Mouse (Mus musculus) limb, embryonic 12.5 days (tissue): ENCODE results near the gene Tmem9. TPM values are rescaled to one million over a fixed set of nuclear protein-coding genes. Genes with fewer than 3 reads are reported as not detected.

Source experiments
- ATAC-seq: fragments of 200-750 bp; cut with Nextera tagmentation; 2 replicates; pipeline ENCODE4 v1.8.0; 2017; ENCODE audit warnings: low read depth, moderate TSS enrichment; ENCODE audit not compliant: insufficient number of reproducible peaks, insufficient read depth, low FRiP score, low TSS enrichment
- H3K27ac ChIP-seq: fragments of 300-500 bp; sonication (generic); 2 replicates; pipeline ENCODE4 v1.5.1; 2016; ENCODE audit warnings: mild to moderate bottlenecking, moderate library complexity
- H3K27me3 ChIP-seq: fragments of 300-500 bp; sonication (generic); 2 replicates; pipeline ENCODE4 v1.6.1; 2016; ENCODE audit warnings: mild to moderate bottlenecking, moderate library complexity
- H3K36me3 ChIP-seq: fragments of 300-500 bp; sonication (generic); 2 replicates; pipeline ENCODE4 v1.6.1; 2016; ENCODE audit warnings: mild to moderate bottlenecking, moderate library complexity
- H3K4me1 ChIP-seq: fragments of 300-500 bp; sonication (generic); replicated peaks from 2 replicates; pipeline ENCODE4 v1.6.1; 2016
- H3K4me2 ChIP-seq: fragments of 300-500 bp; sonication (generic); 2 replicates; pipeline ENCODE4 v1.6.1; 2016; ENCODE audit warnings: mild to moderate bottlenecking, moderate library complexity
- H3K4me3 ChIP-seq: fragments of 300-500 bp; sonication (generic); replicated peaks from 2 replicates; pipeline ENCODE4 v1.5.1; 2016; ENCODE audit warnings: mild to moderate bottlenecking
- H3K9ac ChIP-seq: fragments of 300-500 bp; sonication (generic); replicated peaks from 2 replicates; pipeline ENCODE4 v1.6.1; 2016; ENCODE audit warnings: mild to moderate bottlenecking, moderate library complexity
- H3K9me3 ChIP-seq: fragments of 300-500 bp; sonication (generic); 2 replicates; pipeline ENCODE4 v1.6.1; 2016; ENCODE audit warnings: mild to moderate bottlenecking, moderate library complexity
- WGBS: fragments of 180-500 bp; shearing (Covaris S2); methylation state at CpG from one replicate; pipeline ENCODE4 v1.1.7; 2016; 5-methylcytosine and 5-hydroxymethylcytosine counted together
- polyA plus RNA-seq: library from polyadenylated mRNA; unstranded; fragments of >200 nt; fragmentation: Nextera tagmentation; extraction: Ambion mirVana; gene quantifications from 2 replicates; pipeline ENCODE4 v1.2.1, GENCODE M21; 2016

Tmem9 gene
- polyA plus RNA-seq, 1 experiment from 2014 or later: 173 TPM

DNA sequence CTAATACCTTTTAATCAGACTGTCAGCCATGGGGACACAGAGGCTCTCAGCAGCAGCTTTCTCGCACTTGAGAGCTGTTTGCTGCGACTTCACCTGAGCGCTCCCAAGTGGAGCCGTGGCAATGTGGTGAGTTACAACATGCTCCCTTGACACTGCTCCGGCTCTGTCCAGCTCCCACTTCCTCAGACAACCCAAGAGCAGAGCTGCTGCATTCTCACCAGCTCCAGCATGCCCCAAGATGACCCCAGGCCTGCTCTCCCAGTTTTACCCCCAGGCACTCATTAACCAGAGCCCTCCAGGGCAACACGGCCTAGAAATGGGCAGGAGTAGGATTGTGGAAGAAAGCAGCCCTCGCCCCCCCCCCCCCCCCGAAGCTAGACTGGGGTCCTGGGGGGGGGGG is 23.7 kb downstream of the Tmem9 start:
- Histone ChIP-seq H3K27ac (no peak overlapping the region), H3K4me1 (peaks cover 20% of the 10 kb centered on the region), H3K4me2 (no peak overlapping the region), H3K9me3 (no peaks in the 10 kb centered on the region), H3K4me3 (no peak overlapping the region), H3K36me3 (peaks cover 93% of the 10 kb centered on the region), H3K27me3 (no peaks in the 10 kb centered on the region), H3K9ac (no peak overlapping the region)
- 75% methylated on average over 6 of the region's 8 CpGs for WGBS
- no peak for ATAC-seq

GRCm38 (mm10) chr1:136032961-136033360 is 25.0 kb downstream of the Tmem9 start:
- Histone ChIP-seq H3K36me3 (peaks cover 81% of the 10 kb centered on the region), H3K27me3 (no peaks in the 10 kb centered on the region), H3K9ac (no peak overlapping the region), H3K4me1 (peaks cover 20% of the 10 kb centered on the region), H3K27ac (no peak overlapping the region), H3K9me3 (no peaks in the 10 kb centered on the region), H3K4me2 (no peak overlapping the region), H3K4me3 (no peak overlapping the region)
- 46% methylated on average over 7 of the region's 7 CpGs for WGBS
- ATAC-seq: no peak

GRCm38 (mm10) chr1:136038746-136039538 is 31.0 kb downstream of the Tmem9 start:
- peaks cover 16% of the 10 kb centered on the region for H3K4me1 ChIP-seq
- no peaks in the 10 kb centered on the region for H3K9me3 ChIP-seq
- H3K9ac ChIP-seq: no peak overlapping the region
- no peak for ATAC-seq
- whole genome bisulfite sequencing: 82% methylated on average over 5 of the region's 5 CpGs
- H3K27me3 ChIP-seq: peaks cover 9% of the 10 kb centered on the region
- no peak overlapping the region for H3K27ac ChIP-seq
- no peak overlapping the region for H3K4me2 ChIP-seq
- no peak overlapping the region for H3K4me3 ChIP-seq
- peaks cover 21% of the 10 kb centered on the region for H3K36me3 ChIP-seq

GRCm38 (mm10) chr1:136040452-136040851 is 32.5 kb downstream of the Tmem9 start:
- peak; percentile 52; the same call in 1 of the 2 replicates for ATAC-seq
- no peaks in the 10 kb centered on the region for H3K9me3 ChIP-seq
- H3K36me3 ChIP-seq: peaks cover 6% of the 10 kb centered on the region
- no peak overlapping the region for H3K4me3 ChIP-seq
- peaks cover 16% of the 10 kb centered on the region for H3K4me1 ChIP-seq
- H3K9ac ChIP-seq: no peak overlapping the region
- peaks cover 9% of the 10 kb centered on the region for H3K27me3 ChIP-seq
- H3K27ac ChIP-seq: no peak overlapping the region
- H3K4me2 ChIP-seq: peak overlapping the region; percentile 34
- 17% methylated on average over 11 of the region's 11 CpGs for WGBS

DNA sequence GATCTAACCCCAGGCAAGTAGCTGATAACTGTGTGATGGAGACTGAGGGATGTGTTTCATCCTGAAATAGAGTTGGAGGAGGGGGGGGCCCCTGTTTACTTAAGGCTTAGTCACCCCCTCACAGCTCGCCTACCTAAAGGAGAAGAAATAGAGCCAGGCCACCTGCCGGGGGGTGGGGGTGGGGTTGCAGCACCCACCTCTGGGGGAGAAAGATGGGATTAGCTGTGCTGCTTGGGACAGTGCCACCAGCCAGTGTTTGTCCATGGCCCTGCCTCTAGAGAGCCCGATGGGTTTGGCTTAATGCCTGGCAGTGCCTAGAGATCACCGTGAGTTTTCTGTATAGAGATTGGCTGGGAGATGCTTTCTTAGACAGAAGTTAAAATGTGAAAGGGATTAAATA is 32.9 kb downstream of the Tmem9 start:
- H3K27ac ChIP-seq: no peak overlapping the region
- no peaks in the 10 kb centered on the region for H3K9me3 ChIP-seq
- H3K36me3 ChIP-seq: peaks cover 2% of the 10 kb centered on the region; the same call in 1 of the 2 replicates
- no peak for ATAC-seq
- 38% methylated on average over 4 of the region's 4 CpGs for WGBS
- H3K9ac ChIP-seq: no peak overlapping the region
- H3K4me2 ChIP-seq: peak overlapping the region; percentile 34
- H3K4me1 ChIP-seq: peaks cover 16% of the 10 kb centered on the region
- H3K27me3 ChIP-seq: peaks cover 9% of the 10 kb centered on the region
- no peak overlapping the region for H3K4me3 ChIP-seq

DNA sequence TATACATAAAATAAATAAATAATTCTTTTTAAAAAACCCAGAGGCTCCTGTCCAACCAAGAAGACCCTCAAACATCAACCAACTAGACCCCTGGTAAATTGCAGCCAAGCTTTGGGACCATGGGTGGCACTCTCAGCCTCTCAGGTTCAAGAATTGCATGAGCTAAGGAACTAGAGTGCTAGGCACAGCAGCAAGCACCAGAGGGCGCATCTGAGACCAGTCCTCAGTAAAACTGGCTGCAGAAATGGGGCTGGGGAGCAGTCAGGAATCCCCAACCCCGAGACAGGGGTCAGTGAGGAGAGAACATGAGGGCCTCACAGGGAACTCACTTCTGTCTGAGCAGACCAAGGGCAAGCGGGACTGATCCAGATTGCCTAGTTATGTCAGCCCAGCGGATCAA is 37.8 kb downstream of the Tmem9 start:
- Histone ChIP-seq H3K4me3 (no peak overlapping the region), H3K27me3 (peaks cover 37% of the 10 kb centered on the region), H3K4me2 (no peak overlapping the region), H3K4me1 (peaks cover 13% of the 10 kb centered on the region), H3K9me3 (no peaks in the 10 kb centered on the region), H3K36me3 (no peaks in the 10 kb centered on the region), H3K9ac (no peak overlapping the region), H3K27ac (no peak overlapping the region)
- ATAC-seq: no peak
- WGBS: 18% methylated on average over 4 of the region's 4 CpGs

DNA sequence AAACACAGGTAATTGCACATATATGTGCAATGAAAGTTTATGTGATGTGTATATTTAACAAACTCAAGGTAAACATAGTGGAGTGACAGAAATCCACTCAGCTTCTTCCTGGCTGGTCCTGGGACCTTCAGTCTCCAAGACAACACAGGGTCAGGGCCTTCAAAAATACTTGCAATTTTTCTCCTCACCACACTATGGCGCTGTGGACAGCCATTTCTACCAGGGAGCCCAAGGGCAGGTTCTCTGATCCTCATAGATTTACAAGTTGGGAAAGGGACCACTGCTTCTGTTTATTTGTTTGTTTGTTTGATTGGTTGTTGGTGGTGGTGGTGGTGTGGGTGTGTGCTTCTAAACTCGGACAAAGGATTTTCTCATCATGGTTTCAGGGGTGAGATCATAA is 39.5 kb downstream of the Tmem9 start:
- Histone ChIP-seq H3K4me1 (peaks cover 10% of the 10 kb centered on the region; the same call in 1 of the 2 replicates), H3K9ac (no peak overlapping the region), H3K9me3 (no peaks in the 10 kb centered on the region), H3K27me3 (peaks cover 45% of the 10 kb centered on the region), H3K27ac (no peak overlapping the region), H3K4me2 (no peak overlapping the region), H3K4me3 (no peak overlapping the region), H3K36me3 (no peaks in the 10 kb centered on the region)
- ATAC-seq: no peak
- 1% methylated on average over 2 of the region's 2 CpGs for WGBS

DNA sequence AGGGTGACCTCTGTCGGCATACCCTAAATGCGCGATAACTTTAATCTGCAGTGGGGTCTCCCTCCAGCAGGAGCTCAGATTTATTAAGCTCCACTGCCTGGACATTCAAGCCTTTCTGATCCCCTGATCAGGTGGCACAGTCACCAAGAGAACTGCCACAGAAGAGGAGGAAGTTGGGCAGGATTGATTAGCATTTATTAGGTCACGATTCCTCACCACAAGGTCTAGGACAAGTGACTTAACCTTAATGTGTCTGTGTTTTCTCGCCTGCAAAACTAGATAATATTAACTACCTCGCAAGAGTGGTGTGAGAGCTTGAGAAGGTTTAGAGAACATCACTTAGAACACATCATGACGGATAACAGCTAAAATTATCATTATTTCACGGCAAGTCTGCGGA is 39.9 kb downstream of the Tmem9 start:
- H3K4me3 ChIP-seq: no peak overlapping the region
- H3K27me3 ChIP-seq: peaks cover 50% of the 10 kb centered on the region
- no peak overlapping the region for H3K9ac ChIP-seq
- no peak for ATAC-seq
- H3K4me2 ChIP-seq: no peak overlapping the region
- H3K36me3 ChIP-seq: no peaks in the 10 kb centered on the region
- 72% methylated on average over 9 of the region's 9 CpGs for WGBS
- H3K27ac ChIP-seq: no peak overlapping the region
- peaks cover 10% of the 10 kb centered on the region; the same call in 1 of the 2 replicates for H3K4me1 ChIP-seq
- H3K9me3 ChIP-seq: no peaks in the 10 kb centered on the region

DNA sequence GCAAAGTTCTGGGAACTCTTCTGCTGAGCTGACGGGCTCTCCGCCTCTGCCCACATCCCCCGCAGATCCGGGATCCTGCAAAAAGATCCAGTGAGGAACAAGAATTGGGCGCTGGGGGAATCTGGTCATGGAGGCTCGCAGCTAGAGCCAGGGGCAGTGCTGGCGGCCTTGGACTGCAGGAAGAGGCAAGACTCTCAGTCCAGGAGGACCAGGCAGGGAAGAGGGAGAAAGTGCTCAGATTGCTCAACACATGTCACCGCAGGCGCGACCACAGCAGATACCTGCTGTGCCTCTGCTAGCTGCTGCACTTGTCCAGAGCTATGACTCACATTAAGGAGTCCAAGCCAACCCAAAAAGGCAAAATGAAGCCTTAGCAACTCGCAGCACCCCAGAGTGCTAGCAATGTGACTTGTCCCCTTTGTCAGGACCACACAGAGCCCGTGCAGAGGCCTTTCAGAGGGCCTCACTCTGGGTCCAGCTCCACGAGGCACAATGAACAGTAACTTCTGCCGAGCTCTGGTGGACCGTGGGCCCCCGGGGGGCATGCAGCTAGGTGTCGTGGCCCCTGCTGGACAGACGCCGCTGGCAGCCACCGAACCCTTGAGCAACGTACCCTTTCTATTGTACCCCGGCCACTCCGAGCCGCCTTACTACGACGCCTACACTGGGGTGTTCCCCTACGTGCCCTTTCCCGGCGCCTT is 42.5 kb downstream of the Tmem9 start, which contains the start of gene Ascl5:
Gene Ascl5, plus strand, starts transcription at position 493 of the 701 bp plus-strand sequence.
- Histone ChIP-seq H3K9ac (peak within 1 kb of the TSS; percentile 47; the same call in 1 of the 2 replicates), H3K4me2 (peak within 1 kb of the TSS; percentile 62), H3K36me3 (no peaks in the 10 kb centered on the region), H3K4me3 (peak within 1 kb of the TSS; percentile 38), H3K9me3 (no peaks in the 10 kb centered on the region), H3K27me3 (peaks cover 67% of the 10 kb centered on the region), H3K4me1 (peaks cover 10% of the 10 kb centered on the region; the same call in 1 of the 2 replicates), H3K27ac (no peak within 1 kb of the TSS)
- ATAC-seq: 0 out of 2 replicates have a peak, but pooled peaks have one; percentile 4
- 23% methylated on average over 29 of the region's 29 CpGs for WGBS

DNA sequence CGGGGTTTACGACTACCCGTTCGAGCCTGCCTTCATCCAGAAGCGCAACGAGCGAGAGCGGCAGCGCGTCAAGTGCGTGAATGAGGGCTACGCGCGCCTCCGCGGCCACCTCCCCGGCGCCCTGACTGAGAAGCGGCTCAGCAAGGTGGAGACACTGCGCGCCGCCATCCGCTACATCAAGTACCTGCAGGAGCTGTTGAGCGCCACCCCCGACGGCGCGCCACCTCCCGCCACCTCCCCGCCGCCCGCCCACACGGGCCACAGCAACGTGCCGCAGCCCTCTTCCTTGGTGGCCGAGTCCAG is 43.0 kb downstream of the Tmem9 start:
- peak; percentile 35; the same call in 1 of the 2 replicates for ATAC-seq
- no peak overlapping the region for H3K27ac ChIP-seq
- H3K4me2 ChIP-seq: peak overlapping the region; percentile 62
- peaks cover 10% of the 10 kb centered on the region; the same call in 1 of the 2 replicates for H3K4me1 ChIP-seq
- H3K4me3 ChIP-seq: peak overlapping the region; percentile 38
- peak overlapping the region; percentile 47; the same call in 1 of the 2 replicates for H3K9ac ChIP-seq
- WGBS: 2% methylated on average over 36 of the region's 36 CpGs
- peaks cover 67% of the 10 kb centered on the region for H3K27me3 ChIP-seq
- no peaks in the 10 kb centered on the region for H3K36me3 ChIP-seq
- no peaks in the 10 kb centered on the region for H3K9me3 ChIP-seq

GRCm38 (mm10) chr1:136051465-136051864 is 43.5 kb downstream of the Tmem9 start:
- Histone ChIP-seq H3K9me3 (no peaks in the 10 kb centered on the region), H3K4me3 (peak overlapping the region; percentile 38), H3K27me3 (peaks cover 67% of the 10 kb centered on the region), H3K36me3 (no peaks in the 10 kb centered on the region), H3K4me1 (peaks cover 10% of the 10 kb centered on the region; the same call in 1 of the 2 replicates), H3K4me2 (peak overlapping the region; percentile 62), H3K9ac (no peak overlapping the region), H3K27ac (no peak overlapping the region)
- ATAC-seq: peak; percentile 63
- under 1% methylated on average over 6 of the region's 6 CpGs for WGBS
